Mouse (Mus musculus) ES-E14 (cell line): Measurements from ENCODE around the gene Crb3.

Experiments used
- CHD2 ChIP-seq: IDR thresholded peaks from 2 replicates; pipeline ENCODE4 v1.6.1; 2014; ENCODE audit warnings: mild to moderate bottlenecking, low read depth, low read length, inconsistent platforms
- HCFC1 ChIP-seq: IDR thresholded peaks from 2 replicates; pipeline ENCODE4 v1.6.1; 2012; ENCODE audit warnings: low read length, inconsistent platforms, borderline replicate concordance; ENCODE audit not compliant: insufficient read depth
- MAFK ChIP-seq: IDR thresholded peaks from 2 replicates; pipeline ENCODE4 v1.6.1; 2014; ENCODE audit warnings: mild to moderate bottlenecking, low read depth, low read length, inconsistent platforms; ENCODE audit not compliant: insufficient read depth
- ZC3H11A ChIP-seq: IDR thresholded peaks from 2 replicates; pipeline ENCODE4 v1.6.1; 2012; ENCODE audit warnings: low read depth, mild to moderate bottlenecking, inconsistent platforms, low read length, borderline replicate concordance
- ZNF384 ChIP-seq: IDR thresholded peaks from 2 replicates; pipeline ENCODE4 v1.6.1; 2012; ENCODE audit warnings: low read depth, low read length, inconsistent platforms

- TF ChIP-seq ZNF384, result no peak
- TF ChIP-seq CHD2, result no peak
- TF ChIP-seq MAFK, result no peak
- no peak for TF ChIP-seq ZC3H11A
- TF ChIP-seq HCFC1, result no peak
Observed at GRCm38 (mm10) chr17:57081234-57081842, 22.4 kb downstream of the Crb3 start.
